Mouse (Mus musculus): ENCODE data around the gene Tmem199. TPM values are rescaled to one million over a fixed set of nuclear protein-coding genes. Genes with fewer than 3 reads are reported as not detected.

Gene Tmem199
- polyA plus RNA-seq, 1 experiment from 2014 or later: 57.0 TPM

GRCm38 (mm10) chr11:78471326-78472103 is 40.5 kb downstream of the Tmem199 start:
- H3K4me1 ChIP-seq (ENCODE audit: control insufficient read depth, insufficient read depth, low read length): peaks cover 3% of the 10 kb centered on the region; the same call in 1 of the 2 replicates
- no peak overlapping the region for H3K27ac ChIP-seq (ENCODE audit: low read depth, low read length)
- no peaks in the 10 kb centered on the region for H3K27me3 ChIP-seq (ENCODE audit: control insufficient read depth, insufficient read depth, low read length)
- H3K9me3 ChIP-seq (replicated peaks; ENCODE audit: control insufficient read depth, low read length): no peaks in the 10 kb centered on the region
- WGBS (ENCODE audit: insufficient replicate concordance): 84% methylated on average over 10 of the region's 10 CpGs
- H3K9ac ChIP-seq (ENCODE audit: low read depth, low read length): no peak overlapping the region
- H3K36me3 ChIP-seq (ENCODE audit: control insufficient read depth, insufficient read depth, low read length): no peaks in the 10 kb centered on the region
- H3K4me3 ChIP-seq (ENCODE audit: low read depth, low read length): no peak overlapping the region
- ATAC-seq (replicated peaks; ENCODE audit: insufficient number of reproducible peaks, low FRiP score, low TSS enrichment): no peak
- H3K4me2 ChIP-seq: no peak overlapping the region

- Histone ChIP-seq H3K9me3 (replicated peaks; ENCODE audit: control insufficient read depth, low read length) (no peaks in the 10 kb centered on the region), H3K4me2 (no peak overlapping the region; the same call in 1 of the 2 replicates), H3K27me3 (ENCODE audit: control insufficient read depth, insufficient read depth, low read length) (no peaks in the 10 kb centered on the region), H3K27ac (ENCODE audit: low read depth, low read length) (no peak overlapping the region), H3K36me3 (ENCODE audit: control insufficient read depth, insufficient read depth, low read length) (no peaks in the 10 kb centered on the region), H3K4me1 (ENCODE audit: control insufficient read depth, insufficient read depth, low read length) (peaks cover 24% of the 10 kb centered on the region), H3K9ac (ENCODE audit: low read depth, low read length) (no peak overlapping the region), H3K4me3 (ENCODE audit: low read depth, low read length) (no peak overlapping the region)
- 37% methylated on average over 3 of the region's 3 CpGs for WGBS (ENCODE audit: insufficient replicate concordance)
- ATAC-seq (replicated peaks; ENCODE audit: insufficient number of reproducible peaks, low FRiP score, low TSS enrichment): no peak
Measured at GRCm38 (mm10) chr11:78467932-78468331, 44.0 kb downstream of the Tmem199 start.

- H3K9ac ChIP-seq (ENCODE audit: low read depth, low read length): no peak overlapping the region
- 61% methylated on average over 7 of the region's 7 CpGs for WGBS (ENCODE audit: insufficient replicate concordance)
- no peaks in the 10 kb centered on the region for H3K27me3 ChIP-seq (ENCODE audit: control insufficient read depth, insufficient read depth, low read length)
- H3K36me3 ChIP-seq (ENCODE audit: control insufficient read depth, insufficient read depth, low read length): no peaks in the 10 kb centered on the region
- no peak for ATAC-seq (replicated peaks; ENCODE audit: insufficient number of reproducible peaks, low FRiP score, low TSS enrichment)
- H3K4me3 ChIP-seq (ENCODE audit: low read depth, low read length): no peak overlapping the region
- H3K4me2 ChIP-seq: no peak overlapping the region; the same call in 1 of the 2 replicates
- H3K4me1 ChIP-seq (ENCODE audit: control insufficient read depth, insufficient read depth, low read length): peaks cover 24% of the 10 kb centered on the region
- no peaks in the 10 kb centered on the region for H3K9me3 ChIP-seq (replicated peaks; ENCODE audit: control insufficient read depth, low read length)
- H3K27ac ChIP-seq (ENCODE audit: low read depth, low read length): no peak overlapping the region
Measured at GRCm38 (mm10) chr11:78467515-78467914, 44.5 kb downstream of the Tmem199 start.

- Histone ChIP-seq H3K4me1 (ENCODE audit: control insufficient read depth, insufficient read depth, low read length) (peaks cover 24% of the 10 kb centered on the region), H3K27me3 (ENCODE audit: control insufficient read depth, insufficient read depth, low read length) (no peaks in the 10 kb centered on the region), H3K4me2 (peak overlapping the region; percentile 92), H3K36me3 (ENCODE audit: control insufficient read depth, insufficient read depth, low read length) (no peaks in the 10 kb centered on the region), H3K9me3 (replicated peaks; ENCODE audit: control insufficient read depth, low read length) (no peaks in the 10 kb centered on the region), H3K9ac (ENCODE audit: low read depth, low read length) (peak overlapping the region; percentile 87), H3K27ac (ENCODE audit: low read depth, low read length) (peak overlapping the region; percentile 72; the same call in 1 of the 2 replicates), H3K4me3 (ENCODE audit: low read depth, low read length) (peak overlapping the region; percentile 72)
- 72% methylated on average over 23 of the region's 23 CpGs for WGBS (ENCODE audit: insufficient replicate concordance)
- ATAC-seq (replicated peaks; ENCODE audit: insufficient number of reproducible peaks, low FRiP score, low TSS enrichment): no peak; the same call in 1 of the 2 replicates
Measured at GRCm38 (mm10) chr11:78466242-78466912, 45.6 kb downstream of the Tmem199 start.

- ATAC-seq (replicated peaks; ENCODE audit: insufficient number of reproducible peaks, low FRiP score, low TSS enrichment): peak; percentile 88
- WGBS (ENCODE audit: insufficient replicate concordance): under 1% methylated on average over 41 of the region's 41 CpGs
- H3K27me3 ChIP-seq (ENCODE audit: control insufficient read depth, insufficient read depth, low read length): no peaks in the 10 kb centered on the region
Measured at GRCm38 (mm10) chr11:78465568-78466180, 46.3 kb downstream of the Tmem199 start, which contains the start of gene Slc46a1. TSS of gene Slc46a1 (plus strand) at chr11:78465697.

GRCm38 (mm10) chr11:78465116-78465515 is 46.9 kb downstream of the Tmem199 start:
- H3K27ac ChIP-seq (ENCODE audit: low read depth, low read length): peak overlapping the region; percentile 72; the same call in 1 of the 2 replicates
- no peak for ATAC-seq (replicated peaks; ENCODE audit: insufficient number of reproducible peaks, low FRiP score, low TSS enrichment)
- H3K9me3 ChIP-seq (replicated peaks; ENCODE audit: control insufficient read depth, low read length): no peaks in the 10 kb centered on the region
- no peaks in the 10 kb centered on the region for H3K36me3 ChIP-seq (ENCODE audit: control insufficient read depth, insufficient read depth, low read length)
- H3K9ac ChIP-seq (ENCODE audit: low read depth, low read length): no peak overlapping the region; the same call in 1 of the 2 replicates
- WGBS (ENCODE audit: insufficient replicate concordance): 50% methylated on average over 9 of the region's 9 CpGs
- no peaks in the 10 kb centered on the region for H3K27me3 ChIP-seq (ENCODE audit: control insufficient read depth, insufficient read depth, low read length)
- peaks cover 24% of the 10 kb centered on the region for H3K4me1 ChIP-seq (ENCODE audit: control insufficient read depth, insufficient read depth, low read length)
- H3K4me2 ChIP-seq: peak overlapping the region; percentile 92
- H3K4me3 ChIP-seq (ENCODE audit: low read depth, low read length): peak overlapping the region; percentile 72

More at GRCm38 (mm10) chr11:78465568-78466180, 46.3 kb downstream of the Tmem199 start, which contains the start of gene Slc46a1:
- Histone ChIP-seq H3K9ac (ENCODE audit: low read depth, low read length) (peak within 1 kb of the TSS; percentile 87), H3K27ac (ENCODE audit: low read depth, low read length) (peak within 1 kb of the TSS; percentile 72), H3K4me1 (ENCODE audit: control insufficient read depth, insufficient read depth, low read length) (peaks cover 24% of the 10 kb centered on the region), H3K9me3 (replicated peaks; ENCODE audit: control insufficient read depth, low read length) (no peaks in the 10 kb centered on the region), H3K36me3 (ENCODE audit: control insufficient read depth, insufficient read depth, low read length) (no peaks in the 10 kb centered on the region), H3K4me2 (peak within 1 kb of the TSS; percentile 92), H3K4me3 (ENCODE audit: low read depth, low read length) (peak within 1 kb of the TSS; percentile 72)

GRCm38 (mm10) chr11:78463286-78464036 is 48.5 kb downstream of the Tmem199 start:
- 0 out of 2 replicates have a peak, but pooled peaks have one; percentile 22 for ATAC-seq (replicated peaks; ENCODE audit: insufficient number of reproducible peaks, low FRiP score, low TSS enrichment)
- WGBS (ENCODE audit: insufficient replicate concordance): 46% methylated on average over 13 of the region's 13 CpGs
- H3K4me2 ChIP-seq: no peak overlapping the region
- no peaks in the 10 kb centered on the region for H3K9me3 ChIP-seq (replicated peaks; ENCODE audit: control insufficient read depth, low read length)
- H3K4me3 ChIP-seq (ENCODE audit: low read depth, low read length): no peak overlapping the region
- no peaks in the 10 kb centered on the region for H3K36me3 ChIP-seq (ENCODE audit: control insufficient read depth, insufficient read depth, low read length)
- peaks cover 24% of the 10 kb centered on the region for H3K4me1 ChIP-seq (ENCODE audit: control insufficient read depth, insufficient read depth, low read length)
- no peak overlapping the region; the same call in 1 of the 2 replicates for H3K9ac ChIP-seq (ENCODE audit: low read depth, low read length)
- no peaks in the 10 kb centered on the region for H3K27me3 ChIP-seq (ENCODE audit: control insufficient read depth, insufficient read depth, low read length)
- no peak overlapping the region for H3K27ac ChIP-seq (ENCODE audit: low read depth, low read length)

- no peaks in the 10 kb centered on the region for H3K27me3 ChIP-seq (ENCODE audit: control insufficient read depth, insufficient read depth, low read length)
- no peaks in the 10 kb centered on the region for H3K36me3 ChIP-seq (ENCODE audit: control insufficient read depth, insufficient read depth, low read length)
- ATAC-seq (replicated peaks; ENCODE audit: insufficient number of reproducible peaks, low FRiP score, low TSS enrichment): no peak
- no peak overlapping the region for H3K27ac ChIP-seq (ENCODE audit: low read depth, low read length)
- H3K4me3 ChIP-seq (ENCODE audit: low read depth, low read length): no peak overlapping the region
- no peak overlapping the region for H3K9ac ChIP-seq (ENCODE audit: low read depth, low read length)
- H3K4me1 ChIP-seq (ENCODE audit: control insufficient read depth, insufficient read depth, low read length): peaks cover 24% of the 10 kb centered on the region
- 84% methylated on average over 5 of the region's 5 CpGs for WGBS (ENCODE audit: insufficient replicate concordance)
- no peaks in the 10 kb centered on the region for H3K9me3 ChIP-seq (replicated peaks; ENCODE audit: control insufficient read depth, low read length)
- no peak overlapping the region for H3K4me2 ChIP-seq
Measured at GRCm38 (mm10) chr11:78462669-78463068, 49.3 kb downstream of the Tmem199 start.
